Mouse (Mus musculus) 3T3-L1 (cell line): ENCODE measurements around the gene Ldb2.
A peak's percentile ranks its signal among the peaks of the same experiment; 100 is the strongest.

Source experiments
- DNase-seq: peaks from one replicate; pipeline ENCODE4 v3.0.0-alpha.2; 2015; ENCODE audit warnings: low read depth, low spot score

Gene Ldb2

DNA sequence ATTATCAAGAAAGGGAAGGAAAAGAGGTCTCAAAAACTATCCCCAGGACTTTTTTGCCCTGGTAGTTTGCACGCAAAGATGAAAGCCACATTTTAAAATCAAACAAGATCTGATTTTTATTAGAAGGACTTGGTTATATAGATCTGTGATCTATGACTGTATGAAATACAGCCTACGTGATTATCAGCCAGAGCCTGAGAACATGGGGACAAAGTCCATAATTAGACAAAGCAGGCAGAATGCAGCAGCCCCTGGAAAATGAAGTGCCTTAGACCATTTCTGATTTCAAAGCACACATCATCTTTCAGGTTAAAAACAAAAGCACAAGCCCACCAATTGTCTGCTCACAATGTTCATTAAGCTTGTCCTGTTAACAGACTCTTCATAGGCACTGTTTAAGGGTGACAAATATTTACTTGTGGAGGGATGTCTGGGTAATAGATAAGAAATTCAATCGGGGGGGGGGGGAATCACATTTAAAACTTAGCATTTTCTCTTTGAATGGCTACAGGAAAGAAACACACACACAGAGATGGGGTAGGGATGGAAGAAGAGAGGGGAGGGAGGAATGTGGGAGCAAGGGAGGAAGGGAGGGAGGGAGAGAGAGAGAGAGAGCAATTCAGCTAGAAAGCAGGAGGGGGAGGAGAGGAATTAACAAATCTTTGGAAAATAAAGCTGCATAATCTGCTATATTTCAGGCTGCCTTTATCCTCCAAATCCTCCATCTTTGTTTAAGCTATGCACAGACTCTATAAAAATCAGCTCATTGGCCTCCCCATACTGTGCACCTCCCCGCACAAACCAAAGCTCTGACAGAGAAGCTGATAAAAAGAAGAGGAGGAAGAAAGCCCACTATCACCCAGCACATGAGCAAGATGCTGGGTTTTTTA lies 153.3 kb downstream of the Ldb2 start:
- no peak for DNase-seq

DNA sequence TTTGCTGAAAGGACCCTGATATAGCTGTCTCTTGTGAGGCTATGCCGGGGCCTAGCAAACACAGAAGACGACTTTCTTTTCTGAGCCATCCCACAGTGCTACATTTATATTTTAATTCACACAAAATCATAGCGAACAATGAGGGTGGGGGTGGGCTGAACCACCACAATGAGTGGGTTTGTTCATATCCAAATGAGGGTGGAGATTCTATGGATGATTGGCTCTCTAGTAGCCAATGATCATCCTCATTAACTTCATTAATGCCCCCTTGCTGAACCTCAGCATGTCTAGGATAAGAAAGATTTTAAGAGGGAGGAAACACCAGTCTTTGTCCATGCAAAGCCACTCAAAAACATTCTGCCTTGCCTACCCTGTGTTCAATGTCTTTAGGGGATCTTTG lies 156.4 kb downstream of the Ldb2 start:
- no peak for DNase-seq

DNA sequence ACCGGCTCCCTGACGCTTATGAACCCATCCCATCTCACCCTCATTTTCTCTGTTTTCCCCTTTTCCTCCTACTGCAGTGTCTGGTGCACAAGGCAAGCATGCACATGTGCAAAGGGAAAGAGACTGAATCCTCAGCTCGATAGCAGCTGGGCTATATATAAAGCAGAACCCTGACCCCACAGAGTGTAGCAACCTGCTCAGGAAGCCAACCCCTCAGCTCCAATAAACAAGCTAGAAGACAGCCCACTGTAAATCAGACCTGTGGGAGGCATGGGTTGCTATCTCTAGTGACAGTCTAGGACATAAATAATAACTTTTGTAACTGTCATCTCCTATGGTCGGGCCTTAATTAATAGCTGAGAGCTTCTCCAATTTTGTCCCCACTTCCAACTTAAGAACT lies 158.4 kb downstream of the Ldb2 start:
- no peak for DNase-seq

DNA sequence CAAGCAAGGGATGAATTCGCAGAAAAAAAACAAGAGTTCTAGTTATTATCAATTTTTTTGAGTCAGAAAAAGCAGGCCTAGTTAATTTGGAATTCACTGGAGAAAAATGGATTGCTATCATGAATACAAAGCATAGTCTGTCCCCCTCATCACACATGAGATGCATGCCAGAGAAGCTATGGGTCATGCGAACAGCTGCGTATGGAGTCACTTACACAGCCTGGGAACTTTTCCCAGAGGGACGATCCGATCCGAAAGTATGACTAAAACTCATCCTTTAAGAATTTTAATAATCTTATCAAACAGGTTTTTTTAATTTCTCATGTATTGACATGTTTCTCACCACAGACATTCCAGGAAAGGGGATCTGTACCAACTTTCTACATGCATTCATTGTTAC lies 163.9 kb downstream of the Ldb2 start:
- DNase-seq = peak; percentile 19

DNA sequence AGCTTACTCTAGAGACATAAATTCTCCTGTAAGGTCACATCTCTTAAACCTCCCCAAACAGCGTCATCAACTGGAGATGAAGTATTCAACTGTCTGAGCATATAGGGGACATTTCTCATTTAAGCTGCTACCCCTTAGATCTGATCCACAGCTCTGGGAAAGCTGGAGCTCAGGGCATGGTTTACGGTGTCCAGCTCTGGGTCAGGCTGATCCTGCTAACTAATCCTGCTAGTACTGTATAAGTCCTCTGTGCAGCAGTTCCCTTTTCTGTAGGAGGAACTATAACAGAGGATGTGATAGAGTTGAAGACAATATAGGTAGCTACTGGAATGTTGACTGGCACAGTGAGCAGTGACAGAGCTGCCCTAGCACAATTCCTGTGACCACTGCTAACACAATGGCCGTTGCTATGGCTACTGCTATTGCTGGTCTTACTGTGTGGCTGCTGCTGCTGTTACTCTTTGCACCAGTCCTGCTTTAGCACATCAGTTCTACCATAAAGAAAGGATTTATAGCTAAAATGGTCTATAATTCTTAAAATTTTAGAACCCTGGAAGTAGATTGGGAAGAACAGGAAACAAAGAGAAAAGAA lies 170.3 kb downstream of the Ldb2 start:
- DNase-seq = no peak

DNA sequence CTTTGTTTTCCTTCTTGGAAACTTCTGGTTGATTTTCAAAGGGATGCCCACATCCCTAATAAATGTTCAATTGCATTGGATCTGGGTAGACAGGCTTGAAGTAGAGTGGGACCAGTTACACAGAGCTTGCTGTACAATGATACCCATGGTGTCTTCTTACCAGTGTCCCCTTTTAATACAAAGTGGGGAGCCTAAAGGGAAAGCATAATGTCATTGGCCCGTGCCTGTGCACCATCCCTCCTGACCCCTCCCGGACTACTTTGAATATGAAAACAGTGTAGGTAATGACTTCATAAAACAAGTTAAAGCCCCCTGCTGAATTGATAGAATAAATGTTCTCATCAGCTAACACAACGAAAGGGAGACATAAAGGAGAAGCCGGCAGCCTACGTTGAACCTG lies 172.0 kb downstream of the Ldb2 start:
- DNase-seq = no peak

DNA sequence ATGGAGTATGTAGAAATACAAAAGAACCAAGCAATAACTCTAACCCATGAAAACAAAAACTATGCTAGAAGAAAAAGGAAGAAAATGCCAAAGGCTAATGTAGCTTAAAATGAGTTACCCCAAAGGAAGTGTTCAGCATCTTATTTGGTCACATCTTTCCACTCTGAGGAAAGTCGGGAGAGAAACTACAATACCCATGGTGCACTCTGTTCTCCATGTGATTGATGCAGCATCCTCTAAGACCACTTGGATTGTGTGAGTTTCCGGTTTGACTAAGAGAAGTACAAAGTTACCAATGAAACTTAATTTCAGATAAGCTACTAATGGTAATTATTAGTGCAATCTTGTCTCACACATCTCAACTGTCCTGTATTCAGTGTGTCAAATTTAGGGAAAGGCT lies 172.6 kb downstream of the Ldb2 start:
- no peak for DNase-seq

DNA sequence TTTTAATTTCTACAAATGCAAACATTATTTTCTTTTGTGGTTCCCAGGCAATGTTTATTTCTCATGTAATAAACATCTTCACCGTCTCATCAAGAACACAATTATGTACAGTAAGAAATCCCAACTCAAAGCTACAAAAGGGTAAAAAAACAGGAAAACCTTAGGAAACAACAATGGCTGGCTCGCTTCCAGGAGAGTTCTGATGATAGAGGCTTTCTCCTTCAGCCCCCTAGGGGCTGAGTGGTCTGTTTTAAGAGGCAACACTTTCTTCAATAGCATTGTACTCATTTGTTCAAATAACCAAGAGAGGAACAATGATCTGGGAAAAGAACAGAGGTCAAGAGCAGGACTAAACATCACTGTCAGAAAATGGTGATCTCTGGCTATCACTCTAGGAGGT lies 173.4 kb downstream of the Ldb2 start:
- no peak for DNase-seq

DNA sequence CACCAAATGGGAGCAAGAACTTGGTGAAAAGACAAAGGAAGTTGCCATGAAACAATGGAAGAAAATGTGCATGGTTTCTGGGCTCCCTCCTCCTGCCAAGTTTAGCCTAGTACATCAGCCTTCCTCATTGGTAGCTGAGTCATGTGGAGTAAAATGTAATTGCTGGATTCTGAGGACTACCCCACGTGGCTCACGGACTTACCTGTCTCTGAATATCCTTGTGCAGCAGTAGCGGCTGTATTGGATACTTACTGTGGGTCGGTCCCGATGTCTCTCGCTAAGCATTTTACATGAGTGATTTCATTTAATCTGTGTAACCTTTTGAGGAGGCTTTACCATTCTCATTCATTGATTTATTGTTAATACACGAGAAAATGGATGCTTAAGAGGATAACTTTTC lies 183.8 kb downstream of the Ldb2 start:
- no peak for DNase-seq

DNA sequence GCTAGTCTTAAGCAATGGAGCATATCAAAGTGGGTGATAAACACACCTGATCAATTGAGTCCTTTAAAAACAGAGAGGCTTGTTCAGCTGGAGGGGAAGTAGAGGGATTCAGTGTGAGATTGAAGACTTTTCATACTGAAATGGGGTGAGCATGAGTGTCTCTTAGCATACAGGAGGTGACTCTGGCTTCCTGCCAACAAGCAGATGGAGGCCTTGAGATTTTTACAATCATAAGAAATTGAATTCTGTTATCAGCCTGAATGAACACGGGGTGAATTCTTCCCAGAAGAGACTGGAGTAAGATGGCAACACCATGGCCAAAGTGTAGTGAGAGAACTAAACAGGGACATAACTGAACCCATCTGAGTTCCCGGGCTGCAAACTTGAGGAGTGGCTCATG lies 190.6 kb downstream of the Ldb2 start:
- no peak for DNase-seq

DNA sequence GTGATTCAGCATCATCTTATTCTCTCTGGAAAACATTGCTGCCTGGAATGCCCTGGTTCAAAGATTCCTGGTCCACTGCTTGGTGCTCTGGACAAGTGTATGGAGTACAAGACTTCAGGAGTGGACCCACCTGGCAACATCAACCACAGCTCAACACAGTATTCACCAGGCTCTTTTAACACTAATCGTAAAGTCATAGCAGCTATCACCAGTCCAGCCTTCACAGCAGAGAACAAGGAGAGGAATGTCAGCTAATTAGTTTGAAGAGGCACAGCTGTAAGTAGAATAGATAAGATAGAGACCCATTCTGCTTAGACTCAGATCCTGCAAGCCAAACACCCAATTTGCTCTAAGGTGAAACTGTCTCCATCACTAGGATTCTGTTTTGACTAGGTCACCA lies 198.1 kb downstream of the Ldb2 start:
- DNase-seq = no peak

DNA sequence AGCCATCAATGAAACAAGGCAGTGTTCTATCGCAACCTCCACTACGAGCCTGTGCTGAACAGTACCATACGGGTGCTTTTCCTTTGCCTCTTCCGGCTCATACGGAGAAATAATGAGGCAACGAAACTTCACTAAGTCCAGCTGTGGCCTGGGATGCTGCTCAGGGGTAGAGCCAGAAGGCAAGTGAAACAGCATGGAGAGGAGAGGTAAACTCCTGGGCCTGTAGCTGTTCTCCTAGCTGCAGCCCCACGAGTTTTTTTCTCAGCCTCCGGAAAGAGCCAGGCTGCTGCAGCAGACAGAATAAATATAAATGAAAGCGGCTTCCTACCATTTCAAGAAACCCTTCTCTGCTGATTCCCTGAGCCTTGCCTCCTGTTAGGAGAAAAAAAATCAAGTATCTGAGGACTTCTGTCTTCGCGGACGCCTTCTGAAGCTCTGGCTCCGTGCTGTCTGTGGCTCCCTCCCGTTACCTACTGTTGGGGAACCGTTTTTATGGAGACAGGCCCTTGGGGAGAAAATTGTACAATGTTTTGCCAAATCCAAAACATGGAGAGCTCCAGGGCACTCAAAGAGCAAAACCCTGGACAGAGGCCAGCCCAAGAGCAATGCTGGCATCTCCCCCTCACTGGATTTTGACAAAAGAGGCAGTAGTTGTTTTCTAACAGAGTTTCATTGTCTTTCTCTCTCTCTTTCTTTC lies 205.8 kb downstream of the Ldb2 start:
- DNase-seq = no peak

DNA sequence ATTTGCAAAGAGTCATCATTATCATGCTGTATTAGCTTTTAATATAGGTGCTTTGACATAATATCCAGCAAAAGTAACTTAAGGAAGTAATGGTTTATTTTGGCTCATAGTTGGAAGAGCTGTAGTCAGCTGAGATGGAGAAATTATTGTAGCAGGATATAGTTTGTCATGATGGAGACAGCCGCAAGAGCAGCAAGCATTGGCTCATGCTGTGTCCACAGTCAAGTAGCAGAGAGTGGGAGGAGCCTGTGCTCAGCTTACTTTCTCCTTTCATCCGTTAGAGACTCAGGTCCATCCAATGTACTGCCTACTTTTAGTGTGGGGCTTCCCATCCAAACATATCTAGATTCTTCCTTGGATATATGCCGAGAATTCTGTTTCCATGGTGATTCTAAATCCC lies 208.7 kb downstream of the Ldb2 start:
- no peak for DNase-seq

DNA sequence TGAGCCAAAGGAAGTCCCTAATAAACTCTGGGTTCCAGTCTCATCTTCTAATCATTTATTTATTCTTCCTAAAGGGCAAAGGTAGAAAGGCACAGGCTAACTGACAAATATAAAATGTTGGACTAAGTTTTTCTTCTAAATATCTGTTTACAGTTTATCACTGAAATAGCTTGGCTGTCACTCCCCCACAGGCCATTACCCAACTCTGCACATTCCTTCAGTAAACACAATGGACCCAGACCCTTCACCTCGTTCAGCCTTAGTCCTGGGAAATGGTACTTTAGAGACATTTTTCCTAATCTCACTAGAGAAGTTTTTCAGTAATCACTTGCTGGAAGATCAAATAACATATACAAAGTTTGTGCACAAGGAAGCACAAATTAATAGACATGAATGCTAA lies 210.2 kb downstream of the Ldb2 start:
- DNase-seq = no peak

DNA sequence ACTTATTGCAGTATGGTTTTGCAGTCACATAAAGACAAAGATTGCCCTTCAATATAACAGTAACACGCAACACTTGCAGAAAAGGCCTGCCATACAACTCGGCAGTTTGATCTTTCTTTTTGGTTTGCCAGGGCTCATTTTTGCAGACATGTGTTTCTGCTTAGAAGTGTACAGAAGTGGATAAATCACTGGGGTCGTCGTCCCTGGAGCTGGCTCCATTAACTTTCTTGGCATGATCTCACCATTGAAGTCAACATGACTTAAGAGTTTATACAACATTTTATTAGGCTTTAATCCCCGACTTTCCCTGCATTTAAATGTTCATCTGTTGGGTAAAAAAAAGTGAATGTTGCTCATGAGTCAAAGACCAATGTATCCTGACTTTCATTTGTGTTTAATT lies 212.9 kb downstream of the Ldb2 start:
- no peak for DNase-seq

DNA sequence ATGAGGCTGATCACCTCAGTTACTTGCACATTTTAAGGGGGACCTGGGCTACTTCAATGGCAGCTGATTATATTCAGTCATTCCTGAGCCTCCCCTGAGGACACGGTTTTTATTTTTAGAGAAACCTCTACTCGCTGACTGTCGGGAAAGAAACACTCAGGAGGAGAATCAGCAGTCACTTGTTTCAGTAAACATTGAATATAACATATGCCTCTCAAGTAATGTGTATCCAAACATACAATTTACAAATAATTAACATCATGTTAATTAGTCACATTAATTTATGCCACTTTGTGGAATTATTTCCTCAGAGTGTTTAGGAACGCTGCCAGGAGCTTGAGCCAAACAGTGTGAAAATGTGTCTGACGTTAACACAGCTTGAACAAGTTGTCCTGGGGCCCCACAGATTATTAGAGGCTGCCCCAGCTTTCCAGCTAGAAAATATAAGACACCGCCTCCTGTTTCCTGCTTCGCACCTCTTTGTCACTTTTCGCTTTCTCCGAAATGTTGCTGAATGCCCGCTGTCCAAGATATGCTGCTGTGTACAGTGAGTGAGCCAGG lies 219.5 kb downstream of the Ldb2 start:
- DNase-seq = no peak

DNA sequence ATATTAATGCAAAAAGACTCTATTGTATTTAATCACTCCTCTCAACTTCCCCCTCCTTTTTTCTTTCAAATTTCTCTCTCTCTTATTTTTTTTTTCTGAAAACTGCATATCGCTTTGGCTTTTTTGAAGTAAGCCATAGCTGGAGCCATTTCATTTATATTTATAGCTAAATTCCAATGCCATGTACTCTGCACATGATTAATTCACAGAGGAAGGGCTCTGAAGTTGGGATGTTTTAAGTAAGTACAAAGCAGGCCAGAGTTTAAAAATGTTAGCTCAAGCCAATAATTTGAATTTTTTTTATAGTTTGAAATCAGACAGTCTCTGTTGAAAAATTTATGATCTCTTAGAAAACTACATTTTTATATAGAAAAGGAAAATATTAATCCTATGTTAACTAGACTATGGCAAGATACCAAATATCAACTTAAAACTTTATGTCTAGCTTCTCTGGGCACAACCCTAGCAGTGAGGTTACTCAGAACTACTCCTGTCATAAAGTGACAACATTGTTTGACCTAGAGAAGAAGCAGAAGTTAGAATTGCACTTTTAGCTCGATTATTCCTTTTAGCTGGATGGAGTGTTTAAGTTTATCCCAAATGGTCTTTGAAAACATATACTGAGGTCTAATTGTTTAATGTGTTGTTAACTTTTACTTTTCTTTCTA lies 222.7 kb downstream of the Ldb2 start:
- no peak for DNase-seq

DNA sequence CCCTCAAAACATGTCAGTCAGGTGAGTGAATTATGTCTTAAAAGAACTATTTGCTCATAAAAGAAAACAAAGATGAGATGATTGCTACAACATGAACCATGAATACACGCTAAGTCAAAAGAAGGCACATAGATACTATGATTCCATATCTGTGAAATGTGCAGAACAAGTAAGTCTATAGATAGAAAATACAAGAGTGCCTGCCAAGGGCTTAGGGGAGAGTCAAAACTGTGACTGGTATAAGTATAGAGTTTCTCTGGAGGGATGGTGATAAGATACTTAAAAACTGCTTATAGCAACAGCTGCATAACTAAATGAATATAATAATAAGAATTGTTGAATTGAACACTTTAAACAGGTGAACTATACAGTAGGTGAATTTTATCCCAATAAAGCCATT lies 224.8 kb downstream of the Ldb2 start:
- no peak for DNase-seq

DNA sequence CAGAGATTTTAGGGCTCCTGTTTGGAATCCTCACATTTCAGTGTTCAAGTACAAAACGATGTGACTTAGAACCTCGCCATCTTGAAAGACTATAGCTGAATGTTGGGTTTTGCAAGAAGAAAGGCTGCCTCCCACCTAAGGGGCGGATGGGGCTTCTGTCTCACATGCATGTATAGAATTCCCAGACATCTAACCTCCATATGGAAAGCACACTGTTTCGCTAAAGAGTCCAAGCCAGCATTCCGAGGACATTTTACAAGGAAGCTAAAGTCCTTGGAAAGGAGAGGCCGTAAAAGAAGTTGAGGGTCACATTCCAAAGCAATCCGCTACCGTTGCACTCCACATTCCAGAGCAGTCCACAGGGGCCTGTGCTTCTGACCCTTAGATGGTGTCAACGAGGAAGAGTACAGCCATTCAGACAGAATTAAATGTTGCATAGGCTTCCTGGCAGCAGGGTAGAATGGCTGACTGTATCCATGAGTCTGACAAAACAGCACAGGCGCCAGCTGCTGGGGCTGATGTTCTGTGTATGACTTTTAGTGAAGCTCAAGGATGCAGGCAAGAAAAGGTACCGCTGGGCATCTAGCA lies 245.6 kb downstream of the Ldb2 start:
- no peak for DNase-seq

DNA sequence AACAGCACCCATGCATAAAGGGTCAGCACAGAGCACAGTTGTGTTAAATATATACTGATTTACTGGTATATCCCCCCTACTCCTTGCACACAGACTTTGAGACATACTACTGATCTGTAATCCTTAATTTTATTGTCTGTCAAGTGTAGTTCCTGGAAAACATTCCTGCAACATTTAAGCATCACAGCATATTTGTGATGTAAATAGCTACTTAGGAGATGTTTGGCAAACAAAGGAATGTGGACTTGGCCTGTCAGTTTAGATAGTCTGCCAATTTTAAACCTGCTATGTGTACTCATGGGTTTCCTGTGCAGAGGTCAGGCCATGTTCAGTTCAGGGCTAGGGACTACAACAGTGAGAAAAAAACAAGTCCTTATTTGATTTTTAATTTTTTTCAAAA lies 246.3 kb downstream of the Ldb2 start:
- DNase-seq = peak; percentile 5

DNA sequence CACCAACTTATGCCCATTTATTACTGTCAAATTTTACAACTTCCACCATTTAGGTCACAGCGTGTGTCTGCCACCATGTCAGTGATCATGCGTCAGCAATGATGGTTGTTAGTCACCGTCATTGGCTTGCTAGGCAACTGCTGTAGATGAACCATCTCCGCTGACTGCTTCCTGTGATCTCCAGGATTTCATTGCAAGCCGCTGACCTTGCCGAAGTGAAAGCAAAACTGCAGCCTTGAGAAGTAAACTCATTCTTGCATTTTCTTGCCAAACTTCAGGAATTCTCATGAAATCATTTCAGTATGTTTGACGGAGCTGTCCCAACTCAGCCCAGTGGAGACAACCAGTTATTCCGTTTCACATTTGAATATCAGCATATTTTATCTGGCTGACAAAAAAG lies 247.4 kb downstream of the Ldb2 start:
- peak; percentile 47 for DNase-seq

DNA sequence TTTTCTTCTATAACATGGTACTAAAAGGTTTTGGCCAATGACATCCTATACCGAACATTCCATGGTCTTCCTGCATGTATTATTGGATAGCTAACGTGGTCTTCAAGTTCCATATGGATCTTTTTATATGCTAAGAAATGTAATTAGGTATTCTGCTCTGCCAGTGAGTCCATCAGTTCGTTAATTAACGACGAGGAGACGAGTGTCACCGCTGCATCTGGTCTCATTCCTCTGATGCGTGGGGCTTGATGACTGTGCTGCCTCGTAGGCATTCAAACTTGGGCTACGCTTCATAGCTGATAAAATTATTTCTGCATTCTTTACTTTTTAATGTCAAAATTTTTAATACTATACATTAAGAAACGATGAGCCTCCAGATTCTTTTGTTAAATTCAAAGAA lies 251.0 kb downstream of the Ldb2 start:
- DNase-seq = no peak
